Mouse (Mus musculus): ENCODE data around the gene Gsg1l.

Gene Gsg1l

DNA sequence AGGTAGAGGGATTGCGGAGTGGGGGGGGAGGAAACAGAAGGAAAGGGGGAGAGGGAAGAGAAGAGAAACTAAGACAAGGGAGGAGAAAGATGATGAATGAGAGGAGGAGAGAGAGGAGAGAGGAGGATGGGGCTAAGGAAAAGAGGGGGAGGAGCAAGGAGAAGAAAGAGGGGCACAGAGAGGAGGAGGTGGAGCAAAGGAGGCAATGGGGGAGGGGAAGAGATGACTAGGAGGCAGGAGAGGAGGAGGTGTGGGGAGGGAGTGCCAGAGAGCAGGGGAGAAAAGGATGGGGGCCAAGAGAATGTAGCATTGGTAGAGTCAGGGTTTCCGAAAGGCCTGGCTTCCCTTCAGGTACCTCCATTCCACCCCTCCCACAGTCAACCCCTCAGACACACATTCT, 147.9 kb downstream of the Gsg1l start:
- no peak for DNase-seq (ENCODE audit: low read depth)

DNA sequence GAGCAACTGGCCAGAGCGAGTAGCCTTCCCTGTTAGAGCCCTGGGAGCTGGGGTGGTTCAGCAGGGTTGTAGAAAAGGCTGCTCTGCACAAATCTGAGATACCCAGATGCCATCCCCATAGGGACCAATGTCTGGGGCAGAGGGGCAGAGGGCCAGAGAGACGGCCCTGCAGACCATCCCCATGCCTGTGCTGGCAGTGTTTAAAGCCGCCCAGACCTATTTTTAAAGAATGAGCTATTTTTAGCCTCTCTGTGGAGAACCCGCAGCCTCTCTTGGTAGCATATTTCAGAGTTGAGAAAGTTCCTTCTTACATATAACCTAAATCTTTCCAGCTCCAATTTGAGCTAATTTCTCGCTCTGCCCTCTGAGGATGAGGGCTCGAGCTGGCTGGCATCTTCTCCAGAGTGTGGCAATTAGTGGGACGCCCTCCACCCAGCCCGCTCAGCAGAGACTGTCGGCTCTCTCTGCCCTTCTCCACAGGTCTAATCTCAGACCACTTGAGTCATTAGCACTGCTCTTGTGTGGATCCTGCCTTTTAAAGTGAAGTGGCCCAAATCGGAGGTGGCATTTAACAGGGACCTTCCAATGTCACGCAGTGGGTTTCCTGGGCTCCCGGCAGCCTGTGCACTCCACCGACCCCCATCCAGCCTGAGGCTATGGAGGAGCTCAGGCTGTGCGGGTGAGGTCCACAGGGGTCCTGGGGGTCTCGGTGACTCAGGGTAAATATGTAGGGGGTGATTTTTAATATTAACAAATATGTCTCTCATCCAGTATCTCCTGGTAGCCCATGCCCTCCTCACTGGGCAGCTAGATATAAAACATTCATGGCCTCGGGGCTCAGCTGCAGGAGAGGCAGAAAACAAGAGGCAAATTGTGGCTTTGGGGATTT, 148.6 kb downstream of the Gsg1l start:
- DNase-seq (ENCODE audit: low read depth): no peak

- DNase-seq (ENCODE audit: low read depth): no peak
Measured at GRCm38 (mm10) chr7:125931602-125932001, 150.6 kb downstream of the Gsg1l start.

DNA sequence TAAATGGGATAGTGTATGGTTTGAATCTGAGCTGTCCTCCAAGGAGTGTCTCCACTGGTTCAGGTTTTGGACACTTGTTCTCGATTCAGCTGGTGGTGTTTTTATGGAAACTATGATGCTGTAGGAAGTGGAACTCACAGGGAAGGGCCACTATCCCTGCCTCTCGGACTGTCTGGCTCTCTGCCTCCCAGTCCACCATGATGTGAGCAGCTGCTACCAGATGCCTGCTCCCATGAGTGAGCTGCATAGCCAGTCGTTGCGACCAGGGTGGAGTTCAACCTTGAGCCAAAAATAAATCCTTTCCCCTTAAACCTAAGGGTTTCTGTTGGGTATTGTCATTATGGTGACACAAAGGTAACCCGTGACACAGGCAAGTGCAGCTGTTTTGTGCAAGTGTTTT, 158.2 kb downstream of the Gsg1l start:
- no peak for DNase-seq (ENCODE audit: low read depth)

DNA sequence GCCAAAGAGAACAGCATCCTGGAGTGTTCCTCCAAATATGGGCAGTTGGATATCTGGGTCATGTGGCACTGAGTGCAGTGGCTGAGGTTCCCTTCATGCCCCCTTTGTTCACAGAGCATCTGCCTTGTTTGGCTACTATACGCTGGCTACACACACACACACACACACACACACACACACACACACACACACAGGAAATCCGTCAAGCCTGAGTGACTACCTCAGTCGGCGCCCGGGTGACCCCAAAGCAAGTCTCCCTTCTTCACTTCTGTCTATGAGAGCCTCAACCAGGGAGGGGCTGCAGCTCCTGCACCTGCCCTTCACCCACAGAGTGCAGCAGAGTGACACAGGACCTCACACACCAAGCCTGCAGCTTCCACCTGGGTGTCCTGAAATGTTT, 161.4 kb downstream of the Gsg1l start:
- DNase-seq (ENCODE audit: low read depth): no peak

GRCm38 (mm10) chr7:125900386-125901161, 181.6 kb downstream of the Gsg1l start:
- DNase-seq (ENCODE audit: low read depth): no peak

GRCm38 (mm10) chr7:125899916-125900315, 182.3 kb downstream of the Gsg1l start:
- no peak for DNase-seq (ENCODE audit: low read depth)

DNA sequence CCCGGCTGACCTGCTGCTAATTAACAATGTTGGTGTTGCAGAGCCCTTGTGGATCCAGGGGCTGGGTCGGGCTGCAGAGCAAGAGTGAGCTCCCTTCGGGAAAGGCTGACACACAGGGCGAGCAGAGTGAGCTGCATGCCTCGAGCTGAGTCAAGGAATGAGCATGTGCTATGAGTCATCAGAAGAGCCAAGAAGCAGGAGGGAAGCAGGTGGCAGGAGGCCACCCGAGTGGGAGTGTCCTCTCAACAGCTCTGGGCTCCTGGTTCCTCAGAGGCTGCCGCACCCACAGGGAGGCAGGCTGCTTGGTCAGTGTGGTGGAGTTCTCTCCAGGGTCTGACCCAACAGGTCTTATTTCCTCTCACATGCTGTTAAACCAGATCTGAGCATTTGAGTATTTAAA, 183.2 kb downstream of the Gsg1l start:
- no peak for DNase-seq (ENCODE audit: low read depth)

- DNase-seq (ENCODE audit: low read depth): no peak
Measured at GRCm38 (mm10) chr7:125897059-125897458, 185.2 kb downstream of the Gsg1l start.

- no peak for DNase-seq (ENCODE audit: low read depth)
Measured at GRCm38 (mm10) chr7:125893621-125894020, 188.6 kb downstream of the Gsg1l start.

DNA sequence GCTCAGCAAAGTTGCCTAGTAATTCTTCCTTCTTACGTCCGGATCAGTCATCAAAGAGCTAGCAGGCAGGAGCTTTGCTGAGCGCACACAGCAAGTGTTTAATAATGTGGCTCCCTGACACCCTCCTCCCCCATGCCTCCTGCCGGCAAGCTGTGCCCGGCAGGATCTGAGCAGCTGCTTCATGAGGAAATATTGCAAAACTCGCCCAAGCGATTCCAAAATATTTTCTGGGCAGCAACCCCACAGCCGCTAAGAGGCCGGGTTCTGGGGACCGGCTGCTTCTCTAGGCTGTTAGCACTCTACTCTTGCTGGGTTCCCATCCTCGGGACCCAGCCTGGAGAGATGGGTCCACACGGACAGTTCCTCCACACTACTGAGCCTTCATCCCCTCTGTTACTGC, 193.8 kb downstream of the Gsg1l start:
- DNase-seq (ENCODE audit: low read depth): no peak

DNA sequence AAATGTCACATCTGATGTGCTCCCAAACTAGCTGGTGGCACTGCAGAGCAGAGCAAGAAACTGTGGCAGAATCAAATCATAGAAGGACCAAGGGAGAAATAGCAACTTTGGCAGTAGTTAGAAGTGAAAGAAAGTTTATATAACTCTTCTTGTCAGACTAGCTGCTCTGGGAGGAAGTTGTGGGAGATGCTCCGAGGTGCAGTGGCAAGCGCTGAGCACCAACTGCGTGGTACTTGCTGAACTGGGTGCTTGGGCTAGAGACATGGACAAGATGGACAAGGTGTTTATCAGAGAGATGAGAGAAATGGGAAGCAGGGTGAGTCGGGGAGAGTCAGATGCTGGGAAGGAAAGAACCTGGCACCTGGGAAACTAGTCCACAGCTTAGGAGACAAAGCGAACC, 194.4 kb downstream of the Gsg1l start:
- DNase-seq (ENCODE audit: low read depth): no peak

GRCm38 (mm10) chr7:125887124-125887523, 195.1 kb downstream of the Gsg1l start:
- no peak for DNase-seq (ENCODE audit: low read depth)

- DNase-seq (ENCODE audit: low read depth): no peak
Measured at GRCm38 (mm10) chr7:125886116-125886680, 196.0 kb downstream of the Gsg1l start.

- no peak for DNase-seq (ENCODE audit: low read depth)
Measured at GRCm38 (mm10) chr7:125883232-125883631, 199.0 kb downstream of the Gsg1l start.

GRCm38 (mm10) chr7:125878040-125878439, 204.2 kb downstream of the Gsg1l start:
- DNase-seq (ENCODE audit: low read depth): no peak

GRCm38 (mm10) chr7:125873971-125874495, 208.2 kb downstream of the Gsg1l start:
- no peak for DNase-seq (ENCODE audit: low read depth)

- no peak for DNase-seq (ENCODE audit: low read depth)
Measured at GRCm38 (mm10) chr7:125872874-125873273, 209.3 kb downstream of the Gsg1l start.

GRCm38 (mm10) chr7:125872202-125872580, 210.0 kb downstream of the Gsg1l start:
- DNase-seq (ENCODE audit: low read depth): no peak

GRCm38 (mm10) chr7:125871404-125872201, 210.6 kb downstream of the Gsg1l start:
- no peak for DNase-seq (ENCODE audit: low read depth)

GRCm38 (mm10) chr7:125868570-125868969, 213.6 kb downstream of the Gsg1l start:
- no peak for DNase-seq (ENCODE audit: low read depth)

- no peak for DNase-seq (ENCODE audit: low read depth)
Measured at GRCm38 (mm10) chr7:125865234-125865633, 217.0 kb downstream of the Gsg1l start.

All from c-Kit-positive CD71-positive TER-119-negative erythroid progenitor cells, embryonic 14.5 days (primary cell).